Mouse (Mus musculus): ENCODE measurements at regions not wholly inside any gene's neighbourhood (a gene's known extent, or its start where the extent isn't known, plus 50 kb on each side); places are given as distances from the start of the nearest gene placed in this dataset.

DNA sequence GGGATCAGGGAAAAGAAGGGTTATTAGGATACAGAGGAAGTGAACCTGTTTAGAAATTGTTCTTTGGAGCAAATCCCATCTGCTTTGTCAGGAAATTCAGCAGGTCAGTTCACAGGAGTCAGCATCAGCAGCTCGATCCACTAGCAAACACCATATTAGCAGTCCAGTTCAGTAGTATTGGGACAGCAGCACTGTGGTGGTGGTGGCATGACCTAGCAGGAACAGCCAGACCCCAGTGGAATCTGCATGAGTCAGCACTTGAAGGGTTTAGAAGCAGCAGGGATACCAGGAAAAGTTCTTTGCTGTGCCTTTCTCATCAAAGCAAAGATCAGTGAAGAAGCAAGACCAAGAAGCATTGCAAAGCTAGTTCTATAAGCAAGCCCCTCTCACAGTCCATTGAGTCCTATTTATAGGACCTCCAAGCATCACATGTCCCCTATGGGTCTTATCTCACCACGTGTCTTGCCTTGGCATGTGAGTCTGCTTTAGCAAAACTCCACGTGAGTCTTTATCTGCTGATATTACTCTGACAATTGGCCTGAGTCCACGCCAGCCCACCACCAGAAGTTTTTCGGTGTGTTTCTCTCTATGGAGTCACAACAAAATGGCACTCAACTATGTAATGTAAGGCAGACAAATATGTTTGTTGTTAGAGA is 129.3 kb upstream of the Gnpda2 start:
- no peak for DNase-seq (ENCODE audit: low spot score)
- H3K4me1 ChIP-seq (ENCODE audit: control insufficient read depth, insufficient read depth, low read length) = no peaks in the 10 kb centered on the region
- H3K9me3 ChIP-seq (replicated peaks; ENCODE audit: control insufficient read depth, low read length) = no peaks in the 10 kb centered on the region
- no peak overlapping the region for H3K27ac ChIP-seq (replicated peaks; ENCODE audit: low read depth, low read length)
- no peaks in the 10 kb centered on the region for H3K27me3 ChIP-seq (ENCODE audit: control insufficient read depth, insufficient read depth, low read length)
- H3K4me3 ChIP-seq (ENCODE audit: low read depth, low read length) = no peak overlapping the region
- WGBS = 78% methylated on average over 5 of the region's 5 CpGs
- no peak for ATAC-seq (replicated peaks; ENCODE audit: insufficient number of reproducible peaks, low FRiP score, low TSS enrichment, low read depth)
- H3K4me2 ChIP-seq (ENCODE audit: low read depth, low read length) = no peak overlapping the region
- no peaks in the 10 kb centered on the region for H3K36me3 ChIP-seq (replicated peaks; ENCODE audit: control insufficient read depth, insufficient read depth, low read depth, low read length)
- no peak overlapping the region for H3K9ac ChIP-seq (replicated peaks; ENCODE audit: low read length)

DNA sequence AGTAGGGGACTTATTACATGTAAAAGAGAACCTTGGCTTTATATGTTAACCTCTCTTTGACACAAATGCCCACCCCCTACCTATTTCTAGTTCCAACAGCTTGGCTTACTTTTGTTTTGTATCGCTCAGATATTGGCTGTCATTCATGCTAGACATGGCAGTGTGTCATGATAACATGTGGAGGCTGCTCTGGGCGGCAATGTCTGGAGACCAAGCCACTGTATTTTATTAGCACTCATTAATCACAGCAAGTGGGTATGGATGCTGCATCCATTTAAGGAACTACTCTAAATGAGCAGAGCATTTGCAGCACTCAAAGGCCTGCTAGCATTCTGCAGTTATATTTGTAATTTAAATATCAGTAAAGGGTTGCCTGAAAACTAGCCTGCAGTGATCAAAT is 123.9 kb upstream of the Gnpda2 start:
- H3K27ac ChIP-seq (replicated peaks; ENCODE audit: low read depth, low read length) = no peak overlapping the region
- H3K4me3 ChIP-seq (ENCODE audit: low read depth, low read length) = no peak overlapping the region
- WGBS = 73% methylated on average over 2 of the region's 2 CpGs
- H3K9me3 ChIP-seq (replicated peaks; ENCODE audit: control insufficient read depth, low read length) = no peaks in the 10 kb centered on the region
- no peaks in the 10 kb centered on the region for H3K4me1 ChIP-seq (ENCODE audit: control insufficient read depth, insufficient read depth, low read length)
- H3K9ac ChIP-seq (replicated peaks; ENCODE audit: low read length) = no peak overlapping the region
- H3K4me2 ChIP-seq (ENCODE audit: low read depth, low read length) = no peak overlapping the region
- no peaks in the 10 kb centered on the region for H3K36me3 ChIP-seq (replicated peaks; ENCODE audit: control insufficient read depth, insufficient read depth, low read depth, low read length)
- no peaks in the 10 kb centered on the region for H3K27me3 ChIP-seq (ENCODE audit: control insufficient read depth, insufficient read depth, low read length)
- ATAC-seq (replicated peaks; ENCODE audit: insufficient number of reproducible peaks, low FRiP score, low TSS enrichment, low read depth) = no peak
- DNase-seq (ENCODE audit: low spot score) = no peak

DNA sequence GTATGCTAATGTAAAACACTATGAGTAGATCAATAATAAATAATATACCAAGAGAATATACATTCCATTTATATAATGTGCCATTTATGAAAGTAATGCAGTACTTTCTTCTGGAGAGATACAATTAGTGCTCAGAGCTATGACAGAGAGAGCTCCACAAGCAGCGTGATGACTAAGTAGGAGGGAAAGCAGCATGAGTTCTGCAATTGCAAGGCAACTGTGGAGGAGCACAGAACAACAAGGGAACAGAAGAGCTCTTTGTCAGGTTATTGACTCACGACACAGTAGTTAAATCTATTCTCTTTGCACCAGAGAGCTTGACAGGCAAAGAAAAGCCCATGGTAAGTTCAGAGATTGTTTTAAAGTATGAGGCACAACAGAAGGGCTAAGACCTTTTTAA is 115.0 kb upstream of the Gnpda2 start:
- DNase-seq (ENCODE audit: low spot score) (no peak), ATAC-seq (replicated peaks; ENCODE audit: insufficient number of reproducible peaks, low FRiP score, low TSS enrichment, low read depth) (no peak)
- H3K4me1 ChIP-seq (ENCODE audit: control insufficient read depth, insufficient read depth, low read length) = no peaks in the 10 kb centered on the region
- H3K36me3 ChIP-seq (replicated peaks; ENCODE audit: control insufficient read depth, insufficient read depth, low read depth, low read length) = no peaks in the 10 kb centered on the region
- H3K4me3 ChIP-seq (ENCODE audit: low read depth, low read length) = no peak overlapping the region
- 16% methylated on average over 2 of the region's 2 CpGs for WGBS
- H3K4me2 ChIP-seq (ENCODE audit: low read depth, low read length) = no peak overlapping the region
- no peak overlapping the region for H3K27ac ChIP-seq (replicated peaks; ENCODE audit: low read depth, low read length)
- no peak overlapping the region for H3K9ac ChIP-seq (replicated peaks; ENCODE audit: low read length)
- no peaks in the 10 kb centered on the region for H3K9me3 ChIP-seq (replicated peaks; ENCODE audit: control insufficient read depth, low read length)
- no peaks in the 10 kb centered on the region for H3K27me3 ChIP-seq (ENCODE audit: control insufficient read depth, insufficient read depth, low read length)

DNA sequence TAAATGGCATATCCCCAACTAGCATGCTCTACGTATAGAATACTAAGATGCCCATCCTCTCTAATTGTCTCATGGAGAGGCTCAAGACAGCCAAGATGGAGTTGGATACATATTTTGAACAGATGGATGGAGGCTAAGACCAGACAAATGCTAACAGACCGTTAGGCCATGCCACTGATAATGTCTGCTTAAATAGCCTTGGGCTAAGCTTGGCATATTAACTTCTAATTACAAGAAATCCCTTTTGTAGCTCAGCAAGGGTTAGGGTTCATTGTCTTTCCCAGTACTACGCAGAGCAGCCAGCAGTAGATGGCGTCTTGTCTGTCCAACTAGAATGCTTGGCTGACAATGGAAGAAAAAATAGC is 113.0 kb upstream of the Gnpda2 start:
- H3K4me1 ChIP-seq (ENCODE audit: control insufficient read depth, insufficient read depth, low read length) = no peaks in the 10 kb centered on the region
- ATAC-seq (replicated peaks; ENCODE audit: insufficient number of reproducible peaks, low FRiP score, low TSS enrichment, low read depth) = no peak
- H3K9ac ChIP-seq (replicated peaks; ENCODE audit: low read length) = no peak overlapping the region
- no peaks in the 10 kb centered on the region for H3K27me3 ChIP-seq (ENCODE audit: control insufficient read depth, insufficient read depth, low read length)
- DNase-seq (ENCODE audit: low spot score) = no peak
- 57% methylated on average over 4 of the region's 4 CpGs for WGBS
- no peaks in the 10 kb centered on the region for H3K9me3 ChIP-seq (replicated peaks; ENCODE audit: control insufficient read depth, low read length)
- H3K4me3 ChIP-seq (ENCODE audit: low read depth, low read length) = no peak overlapping the region
- no peaks in the 10 kb centered on the region for H3K36me3 ChIP-seq (replicated peaks; ENCODE audit: control insufficient read depth, insufficient read depth, low read depth, low read length)
- no peak overlapping the region for H3K4me2 ChIP-seq (ENCODE audit: low read depth, low read length)
- H3K27ac ChIP-seq (replicated peaks; ENCODE audit: low read depth, low read length) = no peak overlapping the region

DNA sequence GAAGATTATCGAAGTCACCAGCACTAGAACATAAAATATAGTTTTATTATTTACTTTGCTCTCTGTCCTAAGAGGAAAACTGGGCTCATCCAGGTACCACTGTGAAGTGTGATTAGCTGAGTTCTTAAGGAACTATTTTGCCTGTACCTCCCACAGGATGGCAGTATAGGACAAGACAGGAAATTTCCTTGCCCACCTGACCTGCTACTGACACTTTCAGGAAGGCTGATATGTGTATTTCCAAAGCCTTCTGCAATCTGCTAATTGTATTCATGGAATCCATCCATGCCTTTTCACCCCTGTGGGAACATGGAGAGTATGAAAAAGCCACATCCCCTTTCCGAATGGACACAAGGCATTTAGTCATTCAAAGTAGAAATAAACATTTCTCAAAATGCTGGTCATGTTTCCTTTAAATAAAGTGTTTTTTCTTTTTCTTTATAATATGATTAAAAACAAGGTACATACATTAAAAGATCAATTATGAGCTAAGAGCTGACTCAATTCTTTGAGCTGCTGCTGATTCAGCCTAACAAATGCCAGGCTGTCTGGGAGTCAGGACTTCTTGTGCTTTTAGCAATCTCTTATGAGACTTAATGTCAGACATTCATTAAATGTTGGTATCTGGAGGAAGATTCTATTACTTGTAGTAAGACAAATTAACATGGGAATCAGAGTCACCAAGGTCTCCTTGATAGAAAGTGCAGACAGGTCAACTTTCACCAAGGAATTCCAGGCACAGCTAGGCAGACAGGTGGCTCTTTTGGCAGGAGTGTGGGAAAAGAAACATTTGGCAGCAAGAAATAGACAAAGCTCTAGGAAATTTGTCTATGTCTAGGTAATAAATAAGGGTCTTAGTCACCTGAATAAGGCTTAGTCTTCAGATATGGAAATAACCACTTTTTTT is 112.4 kb upstream of the Gnpda2 start:
- no peak overlapping the region for H3K9ac ChIP-seq (replicated peaks; ENCODE audit: low read length)
- no peaks in the 10 kb centered on the region for H3K36me3 ChIP-seq (replicated peaks; ENCODE audit: control insufficient read depth, insufficient read depth, low read depth, low read length)
- no peaks in the 10 kb centered on the region for H3K4me1 ChIP-seq (ENCODE audit: control insufficient read depth, insufficient read depth, low read length)
- no peak overlapping the region for H3K4me3 ChIP-seq (ENCODE audit: low read depth, low read length)
- no peaks in the 10 kb centered on the region for H3K27me3 ChIP-seq (ENCODE audit: control insufficient read depth, insufficient read depth, low read length)
- DNase-seq (ENCODE audit: low spot score) (peak; percentile 63), ATAC-seq (replicated peaks; ENCODE audit: insufficient number of reproducible peaks, low FRiP score, low TSS enrichment, low read depth) (no peak)
- H3K27ac ChIP-seq (replicated peaks; ENCODE audit: low read depth, low read length) = no peak overlapping the region
- no peaks in the 10 kb centered on the region for H3K9me3 ChIP-seq (replicated peaks; ENCODE audit: control insufficient read depth, low read length)
- WGBS = 72% methylated on average over 2 of the region's 2 CpGs
- H3K4me2 ChIP-seq (ENCODE audit: low read depth, low read length) = no peak overlapping the region

DNA sequence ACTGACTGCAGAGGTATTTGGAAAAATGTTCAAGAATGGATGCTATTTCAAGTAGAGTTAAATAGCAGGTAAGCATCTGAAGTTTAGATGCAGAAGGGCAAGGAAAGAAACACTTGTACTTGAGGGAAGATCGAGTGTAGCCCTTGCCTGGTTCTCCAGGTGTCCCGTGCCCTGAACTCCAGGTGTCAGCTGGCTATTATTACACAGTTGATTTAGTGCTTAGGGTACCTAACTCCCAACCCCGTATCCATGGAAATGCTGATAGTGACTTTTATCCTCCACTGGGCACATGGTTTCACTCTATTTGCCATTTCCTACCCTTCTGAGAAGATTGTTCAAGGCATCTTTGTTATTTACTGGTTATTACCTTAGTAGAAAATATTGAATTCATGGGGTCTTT is 86.6 kb upstream of the Gnpda2 start:
- DNase-seq (ENCODE audit: low spot score) (no peak), ATAC-seq (replicated peaks; ENCODE audit: insufficient number of reproducible peaks, low FRiP score, low TSS enrichment, low read depth) (no peak)
- Histone ChIP-seq H3K4me3 (ENCODE audit: low read depth, low read length) (no peak overlapping the region), H3K4me1 (ENCODE audit: control insufficient read depth, insufficient read depth, low read length) (no peaks in the 10 kb centered on the region), H3K9me3 (replicated peaks; ENCODE audit: control insufficient read depth, low read length) (no peaks in the 10 kb centered on the region), H3K4me2 (ENCODE audit: low read depth, low read length) (no peak overlapping the region), H3K27ac (replicated peaks; ENCODE audit: low read depth, low read length) (no peak overlapping the region), H3K9ac (replicated peaks; ENCODE audit: low read length) (no peak overlapping the region), H3K27me3 (ENCODE audit: control insufficient read depth, insufficient read depth, low read length) (no peaks in the 10 kb centered on the region), H3K36me3 (replicated peaks; ENCODE audit: control insufficient read depth, insufficient read depth, low read depth, low read length) (no peaks in the 10 kb centered on the region)
- 69% methylated on average over 3 of the region's 3 CpGs for WGBS

DNA sequence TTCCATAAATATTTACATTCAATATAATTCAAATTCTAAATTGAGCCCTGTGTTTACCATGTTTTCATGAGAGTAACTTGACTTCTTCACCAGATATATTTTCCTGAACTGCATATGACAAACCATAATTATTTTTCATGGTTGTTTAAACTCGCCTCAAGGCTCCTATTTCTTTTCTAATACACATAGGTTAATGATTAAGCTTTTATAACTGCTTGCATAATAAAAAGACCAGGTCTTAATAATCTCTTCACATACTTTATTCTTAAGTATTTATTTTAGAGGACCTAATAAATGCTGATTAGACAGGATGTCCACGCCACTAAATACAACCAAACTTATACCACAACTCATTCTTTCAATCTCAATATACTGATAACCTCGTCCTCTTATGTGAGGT is 86.1 kb upstream of the Gnpda2 start:
- H3K4me2 ChIP-seq (ENCODE audit: low read depth, low read length) = no peak overlapping the region
- WGBS = 81% methylated on average over 3 of the region's 3 CpGs
- no peak overlapping the region for H3K27ac ChIP-seq (replicated peaks; ENCODE audit: low read depth, low read length)
- H3K9ac ChIP-seq (replicated peaks; ENCODE audit: low read length) = no peak overlapping the region
- ATAC-seq (replicated peaks; ENCODE audit: insufficient number of reproducible peaks, low FRiP score, low TSS enrichment, low read depth) = no peak
- H3K27me3 ChIP-seq (ENCODE audit: control insufficient read depth, insufficient read depth, low read length) = no peaks in the 10 kb centered on the region
- H3K4me1 ChIP-seq (ENCODE audit: control insufficient read depth, insufficient read depth, low read length) = no peaks in the 10 kb centered on the region
- H3K9me3 ChIP-seq (replicated peaks; ENCODE audit: control insufficient read depth, low read length) = no peaks in the 10 kb centered on the region
- DNase-seq (ENCODE audit: low spot score) = no peak
- H3K4me3 ChIP-seq (ENCODE audit: low read depth, low read length) = no peak overlapping the region
- no peaks in the 10 kb centered on the region for H3K36me3 ChIP-seq (replicated peaks; ENCODE audit: control insufficient read depth, insufficient read depth, low read depth, low read length)

DNA sequence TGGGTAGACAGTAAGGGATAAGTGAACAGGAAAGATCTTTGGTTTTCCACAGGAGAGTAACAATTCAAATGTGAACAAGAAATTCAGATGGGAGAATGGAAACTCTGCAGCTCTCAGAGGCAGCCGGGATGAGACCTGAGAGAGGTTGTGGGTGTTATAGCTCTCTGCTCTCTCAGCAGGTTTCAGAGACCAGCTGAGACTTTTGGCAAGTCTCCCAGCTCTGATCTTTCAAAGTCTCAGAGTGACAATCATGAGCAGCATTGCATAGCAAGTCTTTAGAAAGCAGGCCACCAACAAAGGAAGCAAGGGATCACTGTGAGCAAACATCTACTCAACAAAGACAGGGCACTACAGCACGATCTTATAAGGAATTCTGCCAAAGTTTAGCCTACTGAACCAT is 73.4 kb upstream of the Gnpda2 start:
- Histone ChIP-seq H3K9ac (replicated peaks; ENCODE audit: low read length) (no peak overlapping the region), H3K27ac (replicated peaks; ENCODE audit: low read depth, low read length) (no peak overlapping the region), H3K36me3 (replicated peaks; ENCODE audit: control insufficient read depth, insufficient read depth, low read depth, low read length) (no peaks in the 10 kb centered on the region), H3K4me2 (ENCODE audit: low read depth, low read length) (no peak overlapping the region), H3K27me3 (ENCODE audit: control insufficient read depth, insufficient read depth, low read length) (no peaks in the 10 kb centered on the region), H3K4me1 (ENCODE audit: control insufficient read depth, insufficient read depth, low read length) (no peaks in the 10 kb centered on the region), H3K4me3 (ENCODE audit: low read depth, low read length) (no peak overlapping the region), H3K9me3 (replicated peaks; ENCODE audit: control insufficient read depth, low read length) (no peaks in the 10 kb centered on the region)
- DNase-seq (ENCODE audit: low spot score) = no peak
- ATAC-seq (replicated peaks; ENCODE audit: insufficient number of reproducible peaks, low FRiP score, low TSS enrichment, low read depth) = no peak
- 71% methylated on average over 2 of the region's 2 CpGs for WGBS
